Mouse (Mus musculus): Measurements from ENCODE around the gene Wwtr1.

DNA sequence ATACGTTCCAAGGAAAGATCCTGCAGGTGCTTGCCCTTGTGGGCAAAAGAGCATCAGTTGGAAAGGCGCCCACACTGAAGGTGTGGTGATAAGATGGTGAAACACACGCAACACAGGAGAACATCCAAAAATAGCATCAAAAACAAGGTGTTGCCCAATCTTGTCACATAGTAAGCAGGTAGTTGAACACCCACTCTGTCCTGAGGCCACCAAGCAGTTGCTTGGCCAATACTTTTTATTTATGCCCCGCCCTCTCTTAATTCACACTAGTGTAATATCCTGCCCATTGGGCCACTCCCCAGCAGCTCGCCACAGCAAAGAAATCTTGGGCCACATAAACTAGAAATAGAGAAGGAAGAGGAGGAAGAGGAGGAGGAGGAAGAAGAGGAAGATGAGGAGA, 22.6 kb downstream of the Wwtr1 start:
- TF ChIP-seq CTCF (IDR thresholded peaks at IDR 0.05; ENCODE audit: low read depth) (no peak), EP300 (IDR thresholded peaks at IDR 0.05; ENCODE audit: low read depth) (no peak)

All from heart, postnatal 0 days (tissue).